Mouse (Mus musculus) brain, embryonic 14.5 days (tissue): ENCODE data around the gene Diaph3.

Experiments used
- CTCF ChIP-seq: fragments of 200-500 bp; IDR thresholded peaks from 2 replicates; pipeline ENCODE4 v1.5.1; 2012; ENCODE audit warnings: inconsistent platforms, mild to moderate bottlenecking, moderate library complexity, borderline replicate concordance; ENCODE audit not compliant: insufficient read depth, insufficient read length; ENCODE audit errors: extremely low read depth
- POLR2A ChIP-seq: fragments of 200-500 bp; IDR thresholded peaks from 2 replicates; pipeline ENCODE4 v1.6.1; 2012; ENCODE audit warnings: mild to moderate bottlenecking, inconsistent platforms, borderline replicate concordance; ENCODE audit not compliant: poor library complexity, insufficient read depth, insufficient read length, severe bottlenecking; ENCODE audit errors: extremely low read depth

- TF ChIP-seq CTCF (no peak), POLR2A (no peak)
Observed at GRCm38 (mm10) chr14:86635052-86635451, 506.0 kb downstream of the Diaph3 start.
